Mouse (Mus musculus): ENCODE results near the gene Rbbp4.

GRCm38 (mm10) chr4:129365224-129365623, 30.1 kb upstream of the Rbbp4 start:
- TF ChIP-seq HCFC1 (IDR thresholded peaks at IDR 0.05; ENCODE audit: borderline replicate concordance, insufficient read depth, low read length): no peak
- no peak for TF ChIP-seq CHD2 (IDR thresholded peaks at IDR 0.05; ENCODE audit: low read depth, low read length)
- TF ChIP-seq MAFK (IDR thresholded peaks at IDR 0.05; ENCODE audit: insufficient read depth, low read depth, low read length): no peak
- no peak for TF ChIP-seq ZNF384 (IDR thresholded peaks at IDR 0.05; ENCODE audit: low read depth, low read length)
- no peak for TF ChIP-seq ZC3H11A (IDR thresholded peaks at IDR 0.05; ENCODE audit: borderline replicate concordance, low read depth, low read length)
